Mouse (Mus musculus) heart, postnatal 0 days (tissue): ENCODE measurements around the gene St3gal5.

ENCODE experiments used
- CTCF ChIP-seq: IDR thresholded peaks from 2 replicates; pipeline ENCODE4 v1.5.1; 2016; ENCODE audit warnings: antibody characterized with exemption, control low read depth, low read depth
- EP300 ChIP-seq: IDR thresholded peaks from 2 replicates; pipeline ENCODE4 v1.6.1; 2016; ENCODE audit warnings: antibody characterized with exemption, low read depth

GRCm38 (mm10) chr6:72096217-72096616 lies 1.2 kb upstream of the St3gal5 start:
- TF ChIP-seq CTCF (no peak), EP300 (no peak)
